Mouse (Mus musculus) thymus, postnatal 36 days (tissue): ENCODE results near the gene Fgfr2.
A peak's percentile ranks its signal among the peaks of the same experiment; 100 is the strongest.

ENCODE experiments used
- DNase-seq, 2 experiments: peaks; one replicate each; pipeline ENCODE4 v3.0.0; 2022; ENCODE audit warnings: mixed read lengths in 2 of 2

Gene Fgfr2

DNA sequence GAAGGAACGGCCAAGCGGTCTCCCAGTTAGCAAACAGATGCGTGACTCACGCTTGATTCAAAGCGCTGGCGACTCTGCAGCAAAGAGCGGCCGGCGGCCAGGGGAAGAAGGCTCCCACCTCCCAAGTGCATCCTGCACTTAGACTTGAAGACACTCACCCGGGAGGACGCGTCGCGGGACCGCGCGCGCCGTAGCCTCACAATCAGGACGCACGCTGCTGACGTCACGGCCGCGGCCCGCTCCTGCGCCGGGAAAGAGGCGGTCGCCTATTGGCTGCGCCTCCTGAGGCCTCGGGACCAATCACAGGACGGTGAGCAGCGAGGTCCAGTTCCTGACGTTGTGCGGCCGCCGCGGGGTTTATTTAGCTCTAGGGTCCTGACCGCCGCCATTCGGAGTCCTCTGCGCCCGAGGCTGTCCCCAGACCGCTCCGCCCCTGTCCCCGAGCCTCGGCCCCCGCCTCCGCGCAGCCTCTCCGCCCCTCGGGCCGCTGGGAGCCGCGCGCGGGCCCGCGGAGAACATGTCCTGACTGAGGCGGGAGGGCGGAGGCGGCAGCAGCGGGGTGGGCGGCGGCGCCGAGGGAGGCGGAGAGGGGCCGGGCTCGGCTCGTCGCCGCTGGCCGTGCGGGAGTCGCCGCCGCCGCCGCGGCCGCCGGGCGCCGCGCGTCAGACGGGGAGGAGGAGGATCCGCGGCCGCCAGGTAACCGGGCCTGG is 192.1 kb downstream of the Fgfr2 start, which contains the start of gene Zranb1:
TSS of gene Zranb1 (plus strand) at position 293 of the 710 bp plus-strand sequence.
- peak; percentile 97 to 98 for DNase-seq

DNA sequence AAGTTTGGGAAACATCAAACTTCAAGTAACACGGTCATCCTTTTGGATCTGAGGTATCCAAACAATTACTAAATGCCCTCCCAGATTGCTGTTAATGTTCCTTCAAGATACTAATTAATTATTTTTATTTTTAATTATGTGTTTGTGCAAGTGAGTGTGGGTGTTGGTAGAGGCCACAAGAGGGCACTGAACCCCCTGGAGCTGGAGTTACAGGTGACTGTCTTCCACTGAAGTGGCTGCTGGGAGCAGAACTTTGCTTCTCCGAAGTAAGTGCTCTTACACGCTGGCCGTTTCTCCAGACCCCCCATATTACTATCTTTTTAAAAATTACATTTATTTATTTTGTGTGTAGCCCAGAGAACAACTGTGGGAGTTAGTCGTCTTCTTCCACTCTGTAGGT is 193.1 kb downstream of the Fgfr2 start:
- DNase-seq = peak in 1 of 2 experiments; percentile 12

DNA sequence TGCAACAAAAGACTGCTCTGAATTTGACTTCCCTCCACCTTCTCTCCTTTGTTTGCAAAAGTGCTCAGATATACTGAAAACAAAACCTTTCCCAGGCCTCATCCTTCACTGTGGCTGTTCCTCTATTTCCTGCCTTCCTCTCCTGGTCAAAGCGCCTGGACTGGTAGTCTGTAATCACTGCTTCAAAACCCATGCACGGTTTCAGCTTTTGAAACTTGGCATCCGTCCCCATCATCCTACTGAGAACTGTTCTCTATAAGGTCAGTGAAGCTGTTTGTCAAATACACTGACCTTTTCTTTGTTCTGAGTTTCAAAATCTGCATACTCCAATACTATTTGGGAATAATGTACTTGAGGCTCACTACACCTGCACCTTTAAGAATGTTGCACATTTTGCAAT is 195.9 kb downstream of the Fgfr2 start:
- DNase-seq = no peak

DNA sequence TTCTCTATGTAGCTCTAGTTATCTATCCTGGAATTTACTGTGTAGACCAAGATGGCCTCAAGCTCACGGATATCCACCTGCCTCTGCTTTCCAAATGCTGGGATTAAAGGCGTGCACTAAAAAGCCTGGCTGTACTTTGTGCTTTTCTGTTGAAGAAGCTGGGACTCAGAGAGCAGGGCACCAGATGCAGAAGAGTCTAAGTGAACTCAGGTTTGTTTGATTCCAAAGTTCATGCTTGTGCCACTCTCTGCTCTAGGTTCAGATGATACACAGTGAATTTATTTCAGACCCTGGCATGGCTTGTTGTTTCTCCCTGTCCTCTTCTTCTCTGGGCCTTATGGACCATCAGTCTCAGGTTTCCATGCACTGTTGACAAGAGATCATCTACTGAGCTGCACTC is 197.9 kb downstream of the Fgfr2 start:
- no peak for DNase-seq

DNA sequence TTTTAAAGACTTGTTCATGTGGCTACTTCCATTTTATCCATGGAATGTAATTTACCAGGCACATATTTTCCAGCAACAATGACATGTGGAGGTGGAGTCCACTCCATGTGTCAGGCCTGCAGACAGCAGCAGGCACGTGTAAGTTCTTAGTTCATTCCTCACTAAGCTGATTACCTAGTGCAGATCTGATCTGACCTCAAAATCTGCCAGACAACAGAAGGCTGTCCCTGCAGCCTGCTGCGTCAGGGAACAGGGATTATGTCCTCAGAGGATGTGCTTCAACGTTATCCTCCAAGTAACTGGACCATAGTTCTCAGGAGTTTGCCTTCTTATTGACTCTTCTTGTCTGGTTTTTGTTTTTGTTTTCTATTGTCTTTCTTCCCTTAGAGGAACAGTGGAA is 201.2 kb downstream of the Fgfr2 start:
- DNase-seq = no peak

DNA sequence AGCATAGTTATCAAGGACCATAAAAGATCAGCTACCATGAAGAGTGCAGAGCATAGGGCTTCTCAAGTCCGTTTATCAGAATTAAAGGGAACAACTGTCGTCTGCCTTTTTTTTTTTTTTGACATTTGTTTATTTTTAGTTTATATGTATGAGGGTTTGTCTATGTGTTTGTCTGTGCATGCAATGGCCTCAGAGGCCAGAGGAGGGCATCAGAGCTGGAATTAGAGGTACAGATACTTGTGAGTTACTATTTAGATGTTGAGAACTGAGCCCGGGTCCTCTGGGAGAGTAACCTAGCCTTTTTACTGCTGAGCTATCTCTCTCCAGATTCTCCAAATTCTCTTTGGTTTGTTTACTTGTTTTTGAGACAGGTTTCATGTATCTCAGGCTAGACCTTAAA is 219.4 kb downstream of the Fgfr2 start:
- no peak for DNase-seq

DNA sequence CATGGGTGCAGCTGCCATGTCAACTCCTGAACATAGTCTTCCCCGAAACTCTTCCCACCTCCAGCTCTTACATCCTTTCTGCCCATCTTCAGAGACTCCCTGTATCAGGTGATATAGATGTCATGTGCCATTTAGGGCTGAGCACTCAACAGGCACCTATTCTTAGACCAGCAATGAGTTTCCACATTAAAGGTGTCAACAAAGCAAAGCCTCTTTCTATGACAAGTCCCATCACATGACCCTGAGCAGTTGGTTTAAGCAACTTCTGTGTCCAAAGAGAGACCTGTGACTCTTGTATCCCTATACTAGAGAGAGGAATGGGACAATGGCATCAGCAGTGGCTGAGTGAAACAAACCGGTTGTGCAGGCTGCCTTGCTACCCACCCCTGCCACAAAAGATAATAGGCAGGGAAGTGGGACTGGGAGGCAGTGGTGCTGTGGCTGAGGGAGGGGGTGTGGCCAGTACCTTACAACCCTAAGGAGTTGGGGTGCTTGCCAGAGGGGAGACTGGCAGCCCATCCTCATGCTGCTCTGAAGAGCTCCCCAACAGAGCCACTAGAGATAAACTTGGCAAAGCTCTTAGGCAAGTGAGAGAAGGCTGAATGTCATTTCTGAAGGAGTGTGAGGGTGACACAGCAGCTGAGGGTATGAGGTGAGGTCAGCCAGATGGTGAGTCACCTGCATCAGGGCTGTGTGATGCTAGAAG is 222.2 kb downstream of the Fgfr2 start:
- DNase-seq = no peak

DNA sequence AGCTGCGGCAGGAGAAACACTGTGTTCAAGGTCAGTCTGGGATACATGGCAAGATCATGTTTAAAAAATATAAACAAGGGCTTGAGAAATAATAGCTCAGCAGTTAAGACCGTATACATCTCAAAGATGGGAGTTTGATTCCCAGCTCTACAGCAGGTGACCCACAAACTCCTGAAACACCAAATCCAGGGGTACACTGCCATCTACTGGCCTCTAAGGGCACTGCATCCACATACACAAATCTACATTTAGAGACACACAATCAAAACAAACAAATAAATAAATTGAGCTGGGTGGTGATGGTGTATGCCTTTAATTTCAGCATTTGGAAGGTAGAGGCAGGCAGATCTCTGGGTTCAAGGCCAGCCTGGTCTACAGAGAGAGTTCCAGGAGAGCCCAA is 224.9 kb downstream of the Fgfr2 start:
- DNase-seq = peak; percentile 42 to 52

DNA sequence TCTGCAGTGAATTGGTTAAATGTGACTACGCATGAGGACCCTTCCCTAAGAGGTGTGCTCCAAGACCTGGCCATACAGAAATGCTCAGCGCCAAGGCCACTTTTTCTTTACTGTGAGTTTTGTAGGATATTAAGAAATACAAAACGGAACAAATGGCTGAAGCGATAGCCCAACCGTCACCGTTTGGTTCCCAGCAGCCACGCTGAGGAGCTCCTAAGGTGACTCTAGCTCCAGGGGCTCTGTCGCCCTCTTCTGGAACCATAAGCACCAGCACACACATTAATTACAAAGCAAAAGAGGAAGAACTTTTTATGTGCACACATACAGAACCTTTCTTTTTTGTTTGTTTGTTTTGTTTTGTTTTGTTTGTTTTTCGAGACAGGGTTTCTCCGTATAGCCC is 225.9 kb downstream of the Fgfr2 start:
- DNase-seq = no peak

DNA sequence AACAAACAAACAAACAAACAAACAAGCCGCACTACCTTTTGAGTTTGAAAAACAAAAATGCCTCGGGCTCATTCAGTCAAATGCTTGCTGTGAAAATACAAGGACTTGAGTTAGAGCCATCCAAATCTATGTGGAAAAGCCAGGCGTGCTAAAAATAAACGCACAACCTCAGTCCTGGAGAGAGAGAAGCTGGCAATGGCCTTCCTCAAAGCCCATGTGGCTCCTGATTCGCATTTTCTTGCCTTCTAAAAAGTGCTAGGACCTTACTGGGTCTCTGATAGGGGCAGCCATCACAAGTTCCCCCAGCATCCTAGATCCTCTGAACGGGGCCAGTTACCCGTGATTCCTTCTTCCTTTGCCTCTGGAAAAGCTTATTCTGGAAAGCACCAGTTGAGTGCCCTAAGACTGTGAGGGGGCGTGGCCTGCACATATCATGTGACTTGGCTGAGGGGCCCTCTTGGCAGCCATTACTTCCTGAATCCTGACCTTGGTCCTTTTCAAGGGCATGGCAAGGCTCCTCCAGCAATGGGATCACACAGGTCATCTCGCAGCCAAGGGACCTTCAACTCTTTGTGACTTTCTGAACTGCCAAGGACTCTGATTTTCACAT is 226.8 kb downstream of the Fgfr2 start:
- DNase-seq = no peak

DNA sequence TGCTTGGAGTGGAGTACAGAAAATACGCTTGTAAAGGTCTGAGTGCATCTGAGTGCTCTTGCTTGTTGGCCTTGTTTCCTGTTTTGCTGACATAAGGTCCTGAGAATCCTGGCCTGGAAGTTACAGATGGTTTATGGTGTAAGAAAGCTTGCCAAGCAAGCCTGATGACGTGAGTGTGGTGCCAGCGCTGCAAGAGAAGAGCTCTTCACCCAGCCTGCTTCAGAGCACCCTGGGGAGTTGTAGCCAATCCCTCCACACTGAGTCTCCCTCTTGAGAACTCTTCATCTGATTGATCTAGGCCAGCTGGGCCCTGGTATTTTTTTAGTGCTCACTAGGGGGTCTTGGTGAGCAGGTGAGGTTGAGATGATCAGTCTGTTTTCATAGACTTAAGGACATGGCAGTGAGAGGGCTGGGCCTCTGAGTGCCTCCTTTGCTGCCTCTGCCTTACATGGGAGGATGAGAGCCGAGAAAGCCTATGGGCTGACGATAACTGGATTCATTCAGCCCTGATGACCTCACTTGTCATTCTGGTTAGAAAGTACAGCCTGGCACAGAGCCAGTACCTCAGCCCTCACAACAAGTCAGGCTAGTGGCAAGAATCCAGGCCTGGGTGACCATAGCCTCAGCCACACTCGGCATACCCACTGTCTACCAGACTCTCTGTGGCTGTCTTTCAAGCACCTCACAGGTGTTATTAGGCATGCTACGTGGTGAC is 228.2 kb downstream of the Fgfr2 start:
- no peak for DNase-seq

DNA sequence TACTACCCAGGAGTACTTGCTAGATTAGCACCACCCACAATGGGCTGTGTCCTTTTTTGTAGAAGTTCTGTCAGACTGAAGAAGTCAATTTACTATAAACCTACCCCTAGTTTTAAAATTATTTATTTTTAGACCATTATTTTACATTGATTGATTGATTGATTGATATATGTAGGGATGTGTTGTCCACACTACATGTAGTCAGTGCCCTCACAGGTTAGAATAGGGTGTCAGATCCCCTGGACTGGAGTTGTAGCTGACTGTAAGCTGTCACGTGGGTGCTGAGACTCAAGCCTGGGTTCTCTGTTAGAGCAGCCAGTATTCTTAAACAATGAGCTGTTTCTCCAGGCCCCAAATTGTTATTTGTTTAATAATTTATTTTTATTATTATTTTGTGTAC is 229.8 kb downstream of the Fgfr2 start:
- no peak for DNase-seq

DNA sequence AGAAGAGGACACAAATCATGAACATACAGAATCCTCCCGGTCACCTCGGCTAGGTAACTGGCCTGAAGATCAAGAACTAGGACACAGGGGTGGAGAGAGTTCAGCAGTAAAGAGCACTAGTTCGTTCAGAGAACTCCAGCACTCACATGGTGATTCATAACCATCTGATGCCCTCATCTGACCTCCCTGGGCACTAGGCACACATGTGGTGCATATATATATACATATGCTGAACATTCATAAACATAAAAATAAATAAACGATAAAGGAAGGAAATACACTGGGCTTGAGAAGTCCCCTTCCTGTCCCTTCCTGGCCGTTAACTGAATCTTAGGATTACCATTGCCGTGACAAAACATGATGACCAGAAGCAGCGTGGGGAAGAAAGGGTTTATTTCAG is 230.3 kb downstream of the Fgfr2 start:
- DNase-seq = no peak

DNA sequence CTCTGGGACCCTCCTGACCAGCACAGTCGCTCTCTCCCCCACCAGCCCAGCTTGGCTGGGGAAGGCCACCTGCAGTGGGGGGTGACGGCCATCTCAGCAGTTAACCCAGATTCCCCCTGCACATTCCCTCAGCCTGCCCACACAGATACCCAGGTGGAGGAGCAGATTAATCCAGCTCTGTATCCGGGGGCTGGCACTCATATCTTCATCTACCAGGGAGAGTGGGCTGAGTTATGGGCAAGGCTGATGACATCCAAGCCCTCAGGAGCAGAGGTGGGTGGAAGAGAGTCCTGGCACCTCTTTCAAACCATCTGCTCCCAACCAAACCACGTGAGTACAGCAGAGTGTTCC is 230.9 kb downstream of the Fgfr2 start:
- no peak for DNase-seq

DNA sequence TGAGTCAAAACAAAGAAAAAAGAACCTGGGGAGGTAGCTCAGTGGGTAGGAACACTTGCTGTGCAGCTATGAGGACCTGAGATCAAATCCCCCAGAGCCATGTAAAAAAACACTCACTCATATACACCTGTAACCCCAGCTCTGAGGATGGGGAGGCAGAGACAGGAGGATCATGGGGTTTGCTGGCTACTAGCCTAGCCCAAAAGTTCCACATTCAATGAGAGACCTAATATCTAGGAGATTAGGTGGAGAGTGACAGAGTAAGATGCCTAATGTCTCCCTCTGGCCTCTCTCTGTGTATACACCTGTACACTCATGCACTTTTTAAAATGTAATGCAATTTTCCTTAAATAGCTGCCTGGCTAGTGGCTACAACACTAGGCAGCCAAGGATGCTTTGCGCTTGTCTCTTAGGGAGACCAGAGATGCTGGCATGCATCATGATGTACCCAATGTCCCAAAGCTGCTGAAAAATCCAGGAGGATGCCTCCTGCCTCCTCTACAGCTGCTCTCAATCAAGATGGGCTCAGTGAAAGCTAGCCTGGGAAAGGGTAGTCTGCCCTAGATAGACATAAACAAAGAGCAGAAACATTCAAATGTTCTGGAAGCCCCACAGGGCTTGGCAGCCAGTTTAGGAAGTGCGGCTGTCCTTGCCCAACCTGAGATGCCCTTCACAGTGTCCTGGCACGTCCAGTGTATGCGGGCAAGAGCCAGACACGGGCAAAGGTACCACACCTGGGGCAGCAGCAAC is 231.4 kb downstream of the Fgfr2 start:
- no peak for DNase-seq

DNA sequence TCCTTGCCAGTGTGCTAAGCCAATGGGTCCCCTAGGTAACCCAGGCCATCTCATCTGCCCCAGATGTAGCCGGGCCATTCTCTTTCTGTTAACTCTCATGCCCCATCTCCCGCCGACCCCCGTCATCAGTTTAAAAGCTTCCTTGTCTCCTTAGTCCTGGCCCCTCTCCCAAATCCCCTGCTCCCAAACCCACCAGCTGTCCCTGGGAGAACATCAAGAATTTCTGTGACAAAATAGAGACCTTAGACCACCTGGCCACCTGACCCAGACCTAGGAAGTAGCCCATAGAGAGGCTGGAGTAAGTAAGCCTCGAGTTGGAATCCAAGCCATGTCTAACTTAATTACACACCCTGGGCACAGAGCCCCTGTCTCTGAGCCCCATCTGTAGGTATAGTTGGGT is 232.9 kb downstream of the Fgfr2 start:
- DNase-seq = no peak

DNA sequence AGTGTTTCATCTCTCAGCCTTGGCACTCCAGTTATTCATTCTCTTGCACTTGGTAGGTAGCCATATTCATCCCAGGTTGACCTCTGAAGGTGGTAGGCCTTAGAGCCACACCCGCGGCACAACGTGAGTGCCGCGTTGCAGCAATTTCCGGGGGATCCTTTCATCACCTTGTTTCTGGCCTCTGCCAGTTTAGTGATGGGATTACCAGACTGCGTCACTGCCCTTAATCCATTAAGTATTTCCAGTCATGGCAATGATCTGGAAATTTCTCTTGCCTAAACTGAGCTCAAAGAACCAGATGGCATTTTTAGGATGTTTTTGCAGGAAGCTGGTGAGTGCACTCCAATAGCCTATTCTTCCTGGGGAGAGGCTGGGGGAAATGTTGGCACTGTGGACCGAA is 233.5 kb downstream of the Fgfr2 start:
- no peak for DNase-seq

DNA sequence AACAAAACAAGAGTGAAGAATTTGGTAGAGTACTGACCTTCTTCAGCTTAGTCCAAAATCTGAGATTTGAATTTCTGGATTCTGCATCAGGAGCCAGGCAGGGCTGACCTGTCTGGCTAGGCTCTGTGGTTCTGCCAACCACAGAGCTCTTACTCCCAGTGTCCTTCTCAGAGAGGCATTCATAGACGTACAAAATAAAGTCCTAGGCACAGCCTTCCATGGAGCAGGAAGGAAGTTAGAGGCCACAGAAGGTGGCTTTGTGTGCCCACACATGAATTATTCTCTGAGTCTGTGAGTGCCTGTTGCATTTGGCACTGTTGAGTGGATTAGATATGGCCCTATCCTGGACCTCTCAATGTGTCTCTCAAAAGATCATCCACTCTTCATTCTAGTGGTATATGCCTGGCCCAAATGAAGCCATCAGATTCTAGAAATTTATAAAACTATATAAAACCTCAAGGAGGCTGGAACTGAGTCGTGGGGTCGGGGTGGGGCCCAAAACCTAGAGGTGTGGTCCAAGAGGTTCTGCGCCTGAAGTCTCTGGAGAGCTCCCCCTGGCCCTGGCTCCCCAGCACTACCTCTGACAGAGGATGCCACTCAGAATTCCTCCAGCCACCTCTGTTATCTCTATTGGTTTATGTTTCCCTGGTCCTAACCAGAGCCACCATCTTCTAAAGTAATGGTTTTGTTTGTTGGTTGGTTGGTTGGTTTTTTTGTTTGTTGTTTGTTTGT is 234.5 kb downstream of the Fgfr2 start:
- no peak for DNase-seq

DNA sequence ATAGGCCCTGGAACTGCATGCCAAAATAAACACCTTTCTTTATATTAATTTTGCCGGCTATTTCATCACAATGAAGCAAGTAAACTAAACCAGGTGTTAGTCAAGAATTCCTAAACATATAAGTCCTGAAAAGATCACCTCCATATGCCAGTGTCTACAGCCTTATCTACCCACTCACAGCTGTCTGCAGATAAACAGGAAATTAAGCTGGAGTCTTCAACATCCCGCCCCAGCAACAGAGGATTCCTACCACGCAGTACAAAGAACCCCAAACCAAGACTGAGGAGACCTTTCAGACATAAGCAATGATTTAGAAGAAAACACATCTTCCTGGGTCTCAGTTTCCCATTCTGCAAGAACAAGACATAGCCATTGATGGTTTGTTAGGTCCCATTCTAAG is 235.1 kb downstream of the Fgfr2 start:
- DNase-seq = no peak

DNA sequence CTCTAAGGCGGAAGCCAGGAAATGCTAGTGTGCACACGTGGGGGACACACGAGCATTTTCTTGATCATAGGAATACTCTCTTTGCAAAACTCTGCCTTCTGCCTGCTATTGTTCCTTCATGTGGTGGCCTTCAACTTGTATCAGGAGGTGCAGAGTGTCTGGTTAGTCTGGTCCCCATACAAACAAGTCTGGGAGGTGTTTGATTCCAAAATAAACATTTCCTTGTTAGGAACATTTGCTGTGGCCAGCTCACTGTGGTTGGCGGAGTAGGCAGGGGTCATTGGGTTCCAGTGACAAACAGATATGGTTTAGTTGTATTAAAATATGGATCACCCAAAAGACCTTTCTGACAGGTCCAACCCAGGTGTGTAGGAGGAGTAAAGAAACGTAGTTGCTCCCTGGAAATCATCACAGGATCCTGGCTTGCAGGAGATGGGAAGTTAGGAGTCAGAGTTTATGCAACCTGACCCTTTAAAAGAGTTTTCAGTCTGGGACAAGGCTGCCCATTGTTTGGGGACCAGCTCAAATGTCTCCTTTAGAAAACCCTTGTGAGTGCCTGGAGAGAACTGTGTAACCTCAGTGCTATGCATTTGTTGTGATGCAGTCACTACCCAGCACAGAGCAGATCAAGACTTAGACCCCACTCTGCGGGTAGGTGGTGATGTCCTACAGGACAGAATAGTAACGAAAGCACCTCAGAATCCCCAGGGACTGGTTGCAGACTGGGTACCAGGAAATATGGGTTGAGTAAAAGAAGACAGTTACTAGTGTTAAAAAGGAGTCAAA is 235.9 kb downstream of the Fgfr2 start:
- DNase-seq = no peak

DNA sequence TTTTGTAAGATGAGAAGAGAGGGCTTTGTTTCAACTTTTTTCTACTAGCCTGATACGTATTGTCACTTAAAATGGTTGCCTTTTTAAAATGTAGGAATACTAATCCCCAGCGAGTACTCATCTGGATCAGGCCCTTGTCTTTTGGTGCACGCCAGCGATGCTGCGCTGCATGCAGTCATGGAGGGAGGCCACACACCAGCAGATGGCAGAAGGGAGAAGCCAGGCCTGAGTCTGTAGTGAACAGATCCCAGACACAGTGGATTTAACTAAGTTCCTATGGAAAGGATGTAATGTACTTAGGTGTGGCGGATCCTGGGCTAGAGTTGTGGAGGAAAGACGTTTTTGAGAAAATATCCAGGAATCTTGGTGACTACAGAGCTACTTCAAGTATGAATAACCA is 239.1 kb downstream of the Fgfr2 start:
- DNase-seq = no peak
